Mouse (Mus musculus) gastrocnemius, adult 2 months (tissue): ENCODE measurements at regions not wholly inside any gene's neighbourhood (a gene's known extent, or its start where the extent isn't known, plus 50 kb on each side); places are given as distances from the start of the nearest gene placed in this dataset.

Source experiments
- DNase-seq: peaks from one replicate; pipeline ENCODE4 v3.0.0; 2022
- H3K27ac ChIP-seq: fragments of 200-600 bp; 2 replicates; pipeline ENCODE4 v1.8.1; 2022; ENCODE audit warnings: mild to moderate bottlenecking
- H3K4me3 ChIP-seq: fragments of 200-600 bp; 2 replicates; pipeline ENCODE4 v1.8.1; 2022; ENCODE audit warnings: mild to moderate bottlenecking, moderate library complexity
- CTCF ChIP-seq: fragments of 200-600 bp; IDR thresholded peaks from 2 replicates; pipeline ENCODE4 v1.8.1; 2022; ENCODE audit warnings: antibody characterized with exemption, mild to moderate bottlenecking, moderate library complexity
- intact Hi-C: fragments of 180-260 bp; cut with DNase I; formaldehyde crosslinking; loops from one replicate; pipeline ENCODE4 v1.15.1; 2025

GRCm38 (mm10) chr6:101484526-101485287 lies 107.0 kb upstream of the Pdzrn3 start:
- Histone ChIP-seq H3K4me3 (no peak overlapping the region), H3K27ac (no peak overlapping the region)
- intact Hi-C loops, result no loop called here
- DNase-seq, result peak; percentile 23
- no peak for TF ChIP-seq CTCF

DNA sequence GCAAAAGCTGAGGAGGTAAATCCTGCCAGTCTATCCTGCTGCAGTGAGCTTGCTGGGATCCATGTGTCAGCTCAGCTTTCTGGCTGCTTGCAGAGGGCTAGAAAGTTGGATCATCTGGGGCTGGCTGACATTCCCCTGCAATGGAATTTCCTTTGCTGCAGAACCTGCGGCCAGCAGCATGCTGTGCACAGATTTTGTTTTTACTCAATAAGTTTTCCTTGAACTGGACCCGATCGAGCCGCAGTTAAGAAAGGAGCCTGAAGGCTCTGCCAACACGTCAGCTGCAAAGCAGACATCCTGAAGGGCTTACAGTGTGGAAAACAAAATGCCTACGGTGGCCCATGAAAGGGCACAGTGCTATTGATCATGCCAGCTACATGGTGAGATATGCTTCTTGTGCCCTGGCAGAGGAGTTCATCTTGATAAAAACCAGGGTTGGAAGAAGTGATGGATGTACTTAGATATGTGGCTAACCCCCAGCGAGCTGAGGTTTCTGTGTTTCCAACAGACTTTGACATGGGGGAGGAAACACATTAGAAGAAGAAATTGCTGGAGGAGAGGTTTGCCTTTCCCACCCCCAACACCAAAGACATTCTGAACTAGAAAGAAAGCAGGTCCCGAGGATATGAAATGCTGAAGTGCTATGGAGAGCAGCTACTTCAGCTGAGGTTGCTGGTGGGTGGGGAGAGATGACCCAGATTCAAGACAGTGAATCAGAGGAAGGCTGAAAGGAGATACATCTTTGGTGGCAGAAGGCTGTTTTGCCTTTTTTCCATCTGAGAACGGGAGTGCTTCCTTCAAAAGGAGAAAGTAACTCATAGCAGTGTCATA lies 105.2 kb upstream of the Pdzrn3 start:
- TF ChIP-seq CTCF, result no peak
- intact Hi-C loops, result no loop called here
- Histone ChIP-seq H3K27ac (peak overlapping the region; percentile 56), H3K4me3 (peak overlapping the region; percentile 9; the same call in 1 of the 2 replicates)
- DNase-seq, result peak; percentile 58

- intact Hi-C loops, result no loop called here
- H3K4me3 ChIP-seq, result no peak overlapping the region
- peak overlapping the region; percentile 38; the same call in 1 of the 2 replicates for H3K27ac ChIP-seq
- no peak for TF ChIP-seq CTCF
- DNase-seq, result no peak
These were observed 96.3 kb upstream of the Pdzrn3 start for GRCm38 (mm10) chr6:101473956-101474355.

- Histone ChIP-seq H3K27ac (peak overlapping the region; percentile 38; the same call in 1 of the 2 replicates), H3K4me3 (no peak overlapping the region)
- intact Hi-C loops, result no loop called here
- TF ChIP-seq CTCF, result peak; percentile 8; the same call in 1 of the 2 replicates
- peak; percentile 56 for DNase-seq
These were observed 95.7 kb upstream of the Pdzrn3 start for GRCm38 (mm10) chr6:101473257-101473925.

GRCm38 (mm10) chr6:101464910-101465309 lies 87.2 kb upstream of the Pdzrn3 start:
- Histone ChIP-seq H3K27ac (no peak overlapping the region), H3K4me3 (no peak overlapping the region)
- intact Hi-C loops, result loop anchor here (5.0 kb wide), 1 partner anchor 73 kb away; no protein-coding TSS in a partner anchor
- TF ChIP-seq CTCF, result no peak
- DNase-seq, result no peak

DNA sequence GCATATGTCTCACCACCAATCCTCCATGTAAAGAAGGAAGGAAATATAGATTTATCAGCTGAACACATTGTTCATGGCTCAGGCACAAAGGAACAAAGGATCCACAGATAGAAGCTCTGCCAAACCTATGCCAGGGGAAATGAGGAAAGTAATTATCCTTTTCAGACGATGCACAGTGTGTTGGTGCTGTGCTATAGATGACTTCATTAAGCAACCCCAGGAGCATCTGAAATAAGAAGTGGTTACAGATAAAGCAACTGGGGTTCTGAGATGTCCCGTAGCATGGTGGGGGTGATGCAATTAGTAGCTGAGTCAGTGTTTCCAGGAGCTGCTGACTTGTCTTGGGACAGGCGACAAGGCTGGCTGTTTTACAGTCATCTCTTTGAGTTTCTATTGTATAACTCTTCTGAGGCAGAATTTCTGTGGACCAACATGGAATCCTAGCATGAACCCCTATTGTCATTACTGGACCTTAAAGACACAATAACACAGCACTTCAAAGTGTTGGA lies 86.2 kb upstream of the Pdzrn3 start:
- no peak overlapping the region for H3K27ac ChIP-seq
- DNase-seq, result no peak
- intact Hi-C loops, result no loop called here
- no peak for TF ChIP-seq CTCF
- no peak overlapping the region for H3K4me3 ChIP-seq

GRCm38 (mm10) chr6:101446720-101447119 lies 69.0 kb upstream of the Pdzrn3 start:
- intact Hi-C loops, result no loop called here
- no peak for TF ChIP-seq CTCF
- Histone ChIP-seq H3K4me3 (no peak overlapping the region), H3K27ac (no peak overlapping the region)
- no peak for DNase-seq

- no peak for DNase-seq
- intact Hi-C loops, result no loop called here
- Histone ChIP-seq H3K4me3 (no peak overlapping the region), H3K27ac (no peak overlapping the region)
- no peak for TF ChIP-seq CTCF
These were observed 68.6 kb upstream of the Pdzrn3 start for GRCm38 (mm10) chr6:101446316-101446715.

- Histone ChIP-seq H3K27ac (no peak overlapping the region), H3K4me3 (no peak overlapping the region)
- intact Hi-C loops, result no loop called here
- TF ChIP-seq CTCF, result no peak
- DNase-seq, result no peak
These were observed 55.1 kb upstream of the Pdzrn3 start for GRCm38 (mm10) chr6:101432769-101433168.

DNA sequence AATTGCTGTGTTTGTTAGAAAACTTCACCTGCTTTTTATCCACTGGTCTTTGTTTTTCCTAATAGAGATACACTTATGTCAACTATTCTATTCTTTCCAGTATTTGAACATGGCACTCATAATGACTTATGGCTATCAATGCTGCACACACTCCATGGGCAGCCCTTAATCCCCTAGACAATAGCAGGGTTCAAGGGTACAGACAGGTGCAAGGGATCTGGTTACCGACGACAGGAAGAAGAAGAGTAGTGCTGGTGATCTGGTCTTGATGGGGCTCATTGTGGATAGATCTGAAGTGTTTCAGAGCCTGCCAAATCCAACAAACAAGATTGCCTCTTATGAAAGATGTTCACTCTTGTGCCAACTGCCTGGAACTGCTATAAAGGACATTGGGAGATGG lies 51.9 kb upstream of the Pdzrn3 start:
- H3K27ac ChIP-seq, result no peak overlapping the region

More for the DNA sequence above, 51.9 kb upstream of the Pdzrn3 start:
- intact Hi-C loops, result no loop called here
- no peak overlapping the region for H3K4me3 ChIP-seq
- no peak for TF ChIP-seq CTCF
- DNase-seq, result no peak
